ENCODE assay signal across 11 mouse cellular contexts in the genomic region with DNA sequence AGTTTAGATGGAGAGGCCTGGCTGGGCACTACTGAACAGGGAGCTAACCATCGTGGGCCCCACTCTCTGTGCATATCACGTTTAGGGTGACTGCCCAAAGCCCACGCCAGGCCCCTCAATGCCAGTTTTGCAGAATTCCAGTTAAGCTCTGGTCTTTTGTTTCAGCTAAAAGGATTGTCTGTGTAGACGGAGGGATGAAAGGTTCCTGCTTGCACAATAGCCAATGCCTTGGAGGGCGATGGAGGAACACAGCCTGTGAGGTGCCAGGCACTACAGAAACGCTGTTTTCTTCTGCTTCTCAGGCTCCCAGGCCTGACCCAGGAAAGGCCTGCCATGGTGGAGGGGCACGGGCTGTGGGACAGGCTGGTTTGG.
A peak's percentile ranks its signal among the peaks of the same experiment; 100 is the strongest.
DNase-seq lines count a peak whose midpoint lies in the region; ATAC-seq and TF ChIP-seq lines count a peak whose summit lies in the region.
"Had no signal": no experiment of that assay in that cellular context is flagged by ENCODE, and none has a peak within 500 bp of the region (broad histone marks: within the 10 kb centered on the region; RNA-seq: fewer than 3 reads in every experiment).

No protein-coding gene starts in this region.

- DNase-seq in lung, adult 2 months = no peak
- DNase-seq in gastrocnemius, postnatal 36 days = no peak
- no peak for DNase-seq in MN1 (ENCODE audit: low spot score)
- DNase-seq: adrenal gland, adult 2 months; kidney, adult 18-20 months had no signal

- H3K4me2 ChIP-seq in lung, embryonic 15.5 days = no peak overlapping the region
- H3K4me2 ChIP-seq in forebrain, embryonic 13.5 days = no peak overlapping the region
- no peak overlapping the region for H3K4me2 ChIP-seq in hindbrain, embryonic 15.5 days
- no peak overlapping the region for H3K4me2 ChIP-seq in neural tube, embryonic 13.5 days
- H3K4me2 ChIP-seq: stomach, embryonic 15.5 days had no signal

- no peak for ATAC-seq in lung, embryonic 15.5 days (ENCODE audit: borderline replicate concordance, extremely low read depth, low FRiP score, low TSS enrichment)
- peak; percentile 60 for ATAC-seq in forebrain, embryonic 13.5 days
- ATAC-seq in hindbrain, embryonic 15.5 days (ENCODE audit: low FRiP score, low read depth) = peak; percentile 24; the same call in 1 of the 2 replicates
- ATAC-seq in neural tube, embryonic 13.5 days (ENCODE audit: low read depth) = no peak

- WGBS in lung, embryonic 15.5 days = 64% methylated on average over 7 of the region's 7 CpGs
- 76% methylated on average over 7 of the region's 7 CpGs for WGBS in lung, adult 2 months
- WGBS in forebrain, embryonic 13.5 days = 6% methylated on average over 7 of the region's 7 CpGs
- WGBS in hindbrain, embryonic 15.5 days = 46% methylated on average over 7 of the region's 7 CpGs
- 35% methylated on average over 7 of the region's 7 CpGs for WGBS in neural tube, embryonic 13.5 days

- no peak overlapping the region for H3K9ac ChIP-seq in lung, embryonic 15.5 days
- 0 out of 2 replicates have a peak overlapping the region, but pooled peaks have one; percentile 1 for H3K9ac ChIP-seq in forebrain, embryonic 13.5 days
- H3K9ac ChIP-seq in hindbrain, embryonic 15.5 days = no peak overlapping the region
- 0 out of 2 replicates have a peak overlapping the region, but pooled peaks have one; percentile 26 for H3K9ac ChIP-seq in neural tube, embryonic 13.5 days
- H3K9ac ChIP-seq: stomach, embryonic 15.5 days had no signal

- peak overlapping the region; percentile 91; the same call in 1 of the 2 replicates for H3K27ac ChIP-seq in lung, embryonic 15.5 days
- H3K27ac ChIP-seq in forebrain, embryonic 13.5 days = peak overlapping the region; percentile 76
- H3K27ac ChIP-seq in hindbrain, embryonic 15.5 days (replicated peaks) = peak overlapping the region; percentile 75; the same call in 1 of the 2 replicates
- H3K27ac ChIP-seq in neural tube, embryonic 13.5 days (replicated peaks) = peak overlapping the region; percentile 46; the same call in 1 of the 2 replicates
- H3K27ac ChIP-seq: stomach, embryonic 15.5 days had no signal

- H3K36me3 ChIP-seq in lung, embryonic 15.5 days = no peaks in the 10 kb centered on the region
- H3K36me3 ChIP-seq in forebrain, embryonic 13.5 days (ENCODE audit: poor library complexity, severe bottlenecking) = no peaks in the 10 kb centered on the region
- no peaks in the 10 kb centered on the region for H3K36me3 ChIP-seq in hindbrain, embryonic 15.5 days
- H3K36me3 ChIP-seq in neural tube, embryonic 13.5 days = no peaks in the 10 kb centered on the region
- H3K36me3 ChIP-seq: stomach, embryonic 15.5 days had no signal

- no peak for TF ChIP-seq CTCF in lung, adult 2 months (IDR thresholded peaks at IDR 0.05; ENCODE audit: insufficient read depth, low read length)

- no peaks in the 10 kb centered on the region for H3K9me3 ChIP-seq in lung, embryonic 15.5 days
- no peaks in the 10 kb centered on the region for H3K9me3 ChIP-seq in forebrain, embryonic 13.5 days (replicated peaks)
- no peaks in the 10 kb centered on the region for H3K9me3 ChIP-seq in hindbrain, embryonic 15.5 days
- H3K9me3 ChIP-seq in neural tube, embryonic 13.5 days = no peaks in the 10 kb centered on the region
- H3K9me3 ChIP-seq: stomach, embryonic 15.5 days had no signal

- H3K27me3 ChIP-seq in lung, embryonic 15.5 days = no peaks in the 10 kb centered on the region
- no peaks in the 10 kb centered on the region for H3K27me3 ChIP-seq in forebrain, embryonic 13.5 days
- H3K27me3 ChIP-seq in hindbrain, embryonic 15.5 days = no peaks in the 10 kb centered on the region
- H3K27me3 ChIP-seq in neural tube, embryonic 13.5 days = no peaks in the 10 kb centered on the region
- H3K27me3 ChIP-seq: CH12.LX; stomach, embryonic 15.5 days had no signal

- TF ChIP-seq POLR2A in lung, adult 2 months (IDR thresholded peaks at IDR 0.05; ENCODE audit: borderline replicate concordance, extremely low read depth, low read depth, low read length) = no peak

- H3K4me1 ChIP-seq in lung, embryonic 15.5 days = peaks cover 49% of the 10 kb centered on the region
- H3K4me1 ChIP-seq in lung, adult 2 months (ENCODE audit: control insufficient read depth, insufficient read depth, low read length) = peaks cover 22% of the 10 kb centered on the region
- H3K4me1 ChIP-seq in forebrain, embryonic 13.5 days = peaks cover 51% of the 10 kb centered on the region
- H3K4me1 ChIP-seq in hindbrain, embryonic 15.5 days (replicated peaks) = peaks cover 21% of the 10 kb centered on the region
- peaks cover 20% of the 10 kb centered on the region for H3K4me1 ChIP-seq in neural tube, embryonic 13.5 days (replicated peaks)

- H3K4me3 ChIP-seq in lung, embryonic 15.5 days = no peak overlapping the region
- H3K4me3 ChIP-seq in lung, adult 2 months (replicated peaks; ENCODE audit: extremely low read depth, low read depth, low read length) = no peak overlapping the region
- no peak overlapping the region for H3K4me3 ChIP-seq in forebrain, embryonic 13.5 days
- no peak overlapping the region for H3K4me3 ChIP-seq in hindbrain, embryonic 15.5 days
- H3K4me3 ChIP-seq in neural tube, embryonic 13.5 days = no peak overlapping the region
- H3K4me3 ChIP-seq: stomach, embryonic 15.5 days had no signal

- intact Hi-C loops in gastrocnemius, postnatal 36 days (cut with DNase I) = loop anchor here (5.0 kb wide), 1 partner anchor 40 kb away; no protein-coding TSS in a partner anchor

Comparison
In these comparisons a context has a peak if more than half of its experiments do, and no peak if none do; other contexts are left out.
1. ATAC-seq: peak in forebrain, embryonic 13.5 days (single experiment) and hindbrain, embryonic 15.5 days (single experiment); none in lung, embryonic 15.5 days (single experiment) and neural tube, embryonic 13.5 days (single experiment).
2. H3K9ac ChIP-seq: peak in forebrain, embryonic 13.5 days (single experiment) and neural tube, embryonic 13.5 days (single experiment); none in lung, embryonic 15.5 days (single experiment) and hindbrain, embryonic 15.5 days (single experiment).
3. Peak in every context shown above with its lines, with median percentiles within 50 percentile points of each other: H3K27ac ChIP-seq.